Mouse (Mus musculus) c-Kit-negative CD71-positive TER-119-positive erythroid progenitor cells, embryonic 14.5 days (primary cell): Measurements from ENCODE around the gene Tbx5.

Source experiments
- DNase-seq: peaks from one replicate; pipeline ENCODE4 v3.0.0-alpha.2; 2013; ENCODE audit warnings: low read depth, low spot score

The Tbx5 gene

DNA sequence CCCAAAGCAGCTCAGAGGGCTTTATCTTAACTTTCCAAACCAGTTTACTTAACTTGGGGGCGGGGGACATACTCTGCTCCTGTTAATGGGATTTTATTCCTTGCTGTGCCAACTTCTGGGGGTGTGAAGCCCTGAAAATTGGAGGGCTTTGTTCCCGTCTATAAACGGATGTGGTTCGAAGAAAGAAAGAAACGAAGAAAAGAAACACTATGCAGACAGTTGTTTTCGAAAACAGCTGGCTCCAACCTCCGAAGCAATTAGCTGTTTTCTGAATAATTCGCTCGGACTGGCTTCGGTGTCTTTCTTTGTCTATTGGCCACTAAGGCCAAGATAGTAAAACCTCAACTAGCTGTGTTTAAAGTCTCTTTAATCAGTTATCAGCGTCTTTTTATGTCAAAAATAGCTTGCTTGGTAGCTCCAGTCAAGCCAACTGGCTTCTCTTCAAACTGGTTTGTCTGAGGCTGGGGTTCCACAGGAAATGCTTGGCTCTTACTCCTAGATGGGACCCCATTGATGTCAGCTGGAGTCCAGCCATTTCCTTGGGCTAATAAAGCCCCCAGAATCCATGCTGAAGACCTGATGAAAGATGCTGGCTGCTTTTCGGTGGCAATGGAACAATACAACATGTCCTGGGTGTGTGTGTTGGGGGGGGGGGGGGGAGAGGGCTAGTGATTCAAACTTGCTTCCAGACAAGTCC lies 21.3 kb upstream of the Tbx5 start:
- DNase-seq = no peak

DNA sequence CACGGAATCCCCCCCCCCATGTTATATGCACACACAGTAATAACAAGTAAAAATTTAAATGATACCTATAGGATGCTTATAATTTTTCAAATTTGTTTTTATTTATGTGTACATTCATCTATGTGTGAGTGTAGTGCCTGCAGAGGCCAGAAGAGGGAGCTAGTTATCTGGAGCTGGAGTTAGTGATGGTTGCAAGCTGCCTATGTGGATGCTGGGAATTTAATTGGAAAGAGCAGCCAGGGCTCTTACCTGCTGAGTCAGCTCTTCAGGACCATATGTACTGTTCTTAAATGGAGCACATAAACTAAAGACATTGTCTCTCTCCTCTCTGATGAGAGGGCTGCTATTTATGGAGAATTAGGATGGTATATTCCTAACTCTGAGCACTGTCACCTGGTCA lies 17.2 kb upstream of the Tbx5 start:
- DNase-seq = no peak

DNA sequence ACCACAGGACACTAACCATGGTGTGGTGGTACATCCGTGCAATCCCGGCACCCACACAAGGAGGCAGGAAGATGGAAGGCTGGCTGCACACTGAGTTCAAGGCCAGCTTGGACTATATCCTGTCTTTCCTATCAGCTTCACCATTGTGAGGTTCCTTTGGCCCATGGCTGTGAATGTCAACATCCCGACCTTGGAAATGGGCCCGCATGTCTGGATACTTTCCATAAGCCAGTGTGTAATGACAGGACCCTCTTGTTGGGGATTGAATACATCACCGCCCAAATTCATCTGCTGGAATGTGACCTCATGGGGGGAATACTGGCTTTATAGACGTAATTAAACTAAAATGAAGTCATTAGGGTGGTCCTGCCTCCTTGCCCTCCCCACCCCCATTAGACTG lies 12.0 kb upstream of the Tbx5 start:
- no peak for DNase-seq

DNA sequence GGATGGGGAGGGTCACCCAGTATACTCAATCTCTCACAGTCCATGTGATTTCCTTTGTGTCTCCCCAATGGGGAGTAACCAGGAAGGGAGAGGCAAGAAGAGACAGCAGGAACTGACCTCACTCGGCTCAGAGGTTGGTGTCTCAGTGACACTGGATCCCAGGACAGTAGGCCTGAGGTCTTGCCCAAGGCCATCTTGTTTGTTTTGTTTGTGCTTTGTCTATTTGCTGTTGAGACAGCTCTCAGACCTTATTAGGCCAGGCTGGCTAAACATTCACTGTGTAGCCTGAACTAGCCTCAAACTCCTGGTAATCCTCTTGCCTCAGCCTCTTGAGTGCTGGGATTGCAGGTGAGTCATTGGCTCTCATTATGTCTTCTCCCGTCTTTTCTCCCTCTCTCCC lies 11.0 kb upstream of the Tbx5 start:
- no peak for DNase-seq

DNA sequence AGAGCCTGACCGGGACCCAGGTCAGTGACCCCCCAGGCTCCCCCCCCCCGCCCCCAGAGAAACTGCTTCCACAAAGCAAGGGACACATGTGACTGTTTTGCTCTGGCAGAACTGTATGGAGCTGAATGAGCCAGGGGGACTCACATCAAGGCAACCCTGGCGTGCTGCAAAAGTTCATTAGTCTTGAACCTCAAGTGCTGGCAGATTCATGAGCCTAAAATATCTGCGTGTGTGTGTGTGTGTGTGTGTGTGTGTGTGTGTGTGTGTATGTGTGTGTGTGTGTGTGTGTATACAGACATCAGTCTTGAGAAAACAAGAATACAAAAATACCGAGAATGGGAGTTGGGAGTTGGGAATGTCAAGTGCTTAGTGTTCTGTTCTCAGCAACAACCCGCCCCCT lies 5.1 kb upstream of the Tbx5 start:
- no peak for DNase-seq

DNA sequence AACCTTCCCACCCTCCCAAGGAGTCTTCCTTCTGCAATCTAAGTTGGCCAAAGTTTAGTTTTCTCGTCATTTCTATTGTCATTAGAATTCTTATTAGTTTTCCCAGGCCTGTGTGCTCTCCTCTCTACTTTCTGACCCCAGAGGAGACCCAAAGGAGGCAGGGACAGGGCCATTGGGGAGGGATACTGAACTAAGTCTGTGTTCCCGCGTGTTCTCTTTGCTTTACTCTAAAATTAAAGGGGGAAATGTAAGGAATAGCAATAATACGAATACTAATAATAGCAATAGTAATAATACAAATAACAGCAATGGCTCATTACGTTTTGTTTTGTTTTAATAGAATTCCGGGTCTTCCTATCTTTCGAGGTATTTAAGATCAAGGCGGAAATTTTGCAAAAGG lies 1.9 kb upstream of the Tbx5 start:
- no peak for DNase-seq

DNA sequence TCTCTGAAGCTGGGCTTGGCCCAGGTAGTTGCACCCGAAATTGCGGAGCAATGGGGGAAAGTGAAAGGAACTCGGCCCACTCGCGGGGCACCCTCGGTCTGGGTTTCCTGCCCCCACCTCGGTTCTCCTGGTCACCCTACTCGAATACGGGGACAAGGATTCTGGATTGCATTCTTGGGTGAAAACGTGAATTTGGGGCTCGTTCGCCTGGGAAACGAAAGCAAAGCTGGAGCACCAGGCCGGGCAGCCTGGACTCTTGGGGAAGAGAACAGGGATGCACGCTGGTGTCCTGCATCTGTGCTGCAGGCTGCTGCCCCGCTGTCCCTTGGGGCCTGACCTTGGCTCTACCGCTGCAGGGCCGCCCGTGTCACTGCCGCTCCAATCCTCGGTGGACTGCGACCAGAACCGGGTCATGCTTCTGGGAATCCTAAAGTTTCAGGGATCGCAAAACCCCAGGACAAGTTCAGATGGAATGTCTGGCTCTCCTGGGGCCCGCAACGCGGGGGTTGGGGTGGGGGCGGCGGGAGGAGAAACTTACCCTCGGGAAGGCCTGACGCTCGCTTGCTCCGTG lies 1.2 kb upstream of the Tbx5 start:
- DNase-seq = no peak

DNA sequence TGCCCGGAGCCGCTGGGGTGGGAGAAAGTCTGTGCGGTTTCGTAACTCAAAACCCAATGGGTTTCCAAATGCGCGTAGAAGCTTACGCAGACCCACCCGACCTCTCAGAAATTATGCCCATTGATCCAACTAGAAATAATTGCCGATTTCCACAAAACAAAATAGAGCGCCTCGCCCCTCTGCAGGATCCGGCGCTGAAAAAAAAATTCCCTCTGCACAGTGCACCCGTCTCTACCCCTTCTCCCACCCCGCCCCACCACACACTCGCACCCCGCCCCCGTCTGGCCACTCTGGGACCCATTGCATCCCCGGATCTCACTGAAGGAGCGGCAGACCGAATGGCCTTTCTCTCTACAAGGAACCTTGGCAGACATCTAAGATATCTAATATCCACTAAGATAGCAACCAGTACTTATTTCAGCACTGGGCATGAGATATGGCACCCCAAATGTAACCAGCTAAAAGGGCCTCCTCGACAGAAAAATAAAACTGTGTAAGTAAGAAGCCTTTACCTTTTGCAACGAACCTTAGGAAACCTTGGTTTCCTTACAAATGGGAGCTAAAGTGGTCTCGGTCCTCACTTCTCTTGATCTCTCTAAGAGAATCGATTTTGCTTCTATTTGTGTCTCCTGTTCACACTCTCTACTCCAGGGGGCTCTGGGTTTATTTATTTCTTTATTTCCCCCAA lies 533 bp upstream of the Tbx5 start:
- DNase-seq = no peak

DNA sequence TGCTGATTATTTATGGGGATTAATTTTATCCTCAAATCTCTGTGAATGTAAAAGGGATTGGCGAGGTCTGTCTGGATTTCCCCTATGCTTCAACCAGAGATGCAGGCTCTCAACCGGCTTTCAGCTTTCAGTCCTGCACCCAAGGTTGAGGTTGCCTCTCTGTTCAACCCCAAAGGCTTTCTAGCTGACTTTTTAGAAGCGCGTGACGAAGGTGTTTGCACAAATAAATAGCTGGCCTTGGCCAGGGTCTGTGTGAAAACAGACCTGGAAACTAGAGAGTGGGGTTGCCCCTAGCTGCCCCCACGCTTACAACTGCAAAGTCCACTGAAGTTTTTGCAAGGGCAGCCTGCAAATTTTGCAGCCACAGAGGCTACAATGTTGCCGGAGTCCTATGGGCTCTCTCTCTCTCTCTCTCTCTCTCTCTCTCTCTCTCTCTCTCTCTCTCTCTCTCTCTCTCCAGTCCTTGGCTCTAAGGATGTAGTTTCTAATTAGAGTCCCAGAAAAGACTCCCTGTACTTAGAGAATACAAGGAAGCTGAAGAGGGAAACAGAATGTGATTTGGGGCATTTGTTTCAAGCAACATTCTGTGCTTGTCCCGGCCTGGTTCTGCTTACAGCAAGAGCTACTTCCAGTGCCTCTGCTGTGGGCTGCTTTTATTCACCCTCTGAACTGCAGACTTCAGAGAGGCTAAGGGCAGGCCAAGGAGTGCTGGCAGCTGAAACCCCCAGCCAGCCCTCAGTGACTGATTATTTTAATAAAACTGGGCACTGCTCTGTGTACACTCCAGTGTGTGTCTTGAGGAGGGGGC lies 959 bp downstream of the Tbx5 start:
- DNase-seq = no peak

DNA sequence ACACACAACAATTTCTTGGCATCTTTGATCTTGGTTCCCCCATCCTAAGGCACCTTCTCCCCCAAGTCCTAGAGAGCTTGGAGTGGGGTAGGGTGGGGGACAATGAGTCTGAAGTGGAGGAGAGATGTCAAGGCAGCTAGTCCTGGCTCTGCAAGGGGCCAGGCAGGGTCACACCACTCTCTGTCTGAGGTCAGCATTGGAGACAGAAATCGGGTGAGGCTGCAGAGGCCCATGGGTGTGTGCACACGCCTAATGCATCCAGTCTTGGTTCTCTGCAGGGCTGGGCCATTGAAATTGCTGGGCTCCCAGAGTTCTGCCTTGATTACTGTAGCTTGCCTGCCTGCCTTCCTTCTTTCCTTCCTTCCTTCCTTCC lies 1.5 kb downstream of the Tbx5 start:
- no peak for DNase-seq

DNA sequence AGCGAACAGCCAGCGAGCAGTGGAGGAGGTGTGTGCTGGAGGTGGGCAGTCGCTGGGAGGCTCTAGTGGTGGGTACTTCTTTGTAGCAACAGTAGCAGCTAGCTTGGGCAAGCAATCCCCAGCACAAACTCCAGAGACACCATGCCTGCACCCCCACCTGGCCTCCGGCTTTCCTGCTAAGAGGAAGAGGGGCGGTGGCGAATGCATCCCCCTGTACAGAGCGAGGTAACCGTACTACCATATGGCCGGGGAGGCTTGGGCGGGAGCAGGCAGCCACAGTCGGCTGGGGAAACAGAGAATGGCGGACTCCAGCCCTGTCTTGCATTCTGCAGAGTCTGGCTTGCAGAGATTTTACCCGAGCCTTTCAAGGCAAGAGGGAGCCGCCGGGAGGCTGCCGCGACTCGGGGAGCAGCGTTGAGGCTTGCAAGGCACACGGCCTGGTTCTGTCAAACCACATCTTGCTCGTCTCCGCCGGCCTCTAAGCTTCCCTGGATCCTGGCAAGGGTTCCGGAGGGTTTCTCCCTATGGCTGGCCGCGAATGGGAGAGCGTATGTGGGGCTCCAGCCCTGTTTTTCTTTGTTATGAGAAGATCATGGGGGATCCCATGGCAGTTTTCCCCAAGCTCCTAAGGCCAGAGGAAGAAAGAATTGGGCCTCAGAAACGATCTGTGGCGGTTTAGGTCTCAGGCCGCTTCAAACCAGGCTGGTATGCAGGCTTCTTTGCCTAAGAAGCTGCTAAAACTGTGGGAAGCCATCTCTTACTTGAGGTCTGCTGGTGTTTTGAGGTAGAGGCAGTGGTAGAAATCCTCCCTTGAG lies 2.8 kb downstream of the Tbx5 start:
- DNase-seq = no peak

DNA sequence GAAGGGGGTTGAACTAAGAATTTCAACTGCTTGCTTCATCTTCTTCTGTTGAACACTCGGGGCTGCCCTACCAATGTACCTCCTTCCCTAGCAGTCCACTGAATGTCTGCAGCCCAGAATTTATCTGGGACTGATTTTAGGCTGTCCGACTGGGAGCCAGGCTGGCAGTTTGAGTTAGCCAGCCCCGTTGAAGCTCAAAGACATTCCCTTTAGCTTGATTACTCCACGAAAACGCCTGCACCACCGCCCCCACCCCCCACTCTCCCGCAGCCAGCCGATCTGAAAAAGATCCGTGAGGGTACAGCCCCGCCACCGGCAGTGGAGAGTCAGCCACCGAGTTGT lies 3.4 kb downstream of the Tbx5 start:
- DNase-seq = no peak

DNA sequence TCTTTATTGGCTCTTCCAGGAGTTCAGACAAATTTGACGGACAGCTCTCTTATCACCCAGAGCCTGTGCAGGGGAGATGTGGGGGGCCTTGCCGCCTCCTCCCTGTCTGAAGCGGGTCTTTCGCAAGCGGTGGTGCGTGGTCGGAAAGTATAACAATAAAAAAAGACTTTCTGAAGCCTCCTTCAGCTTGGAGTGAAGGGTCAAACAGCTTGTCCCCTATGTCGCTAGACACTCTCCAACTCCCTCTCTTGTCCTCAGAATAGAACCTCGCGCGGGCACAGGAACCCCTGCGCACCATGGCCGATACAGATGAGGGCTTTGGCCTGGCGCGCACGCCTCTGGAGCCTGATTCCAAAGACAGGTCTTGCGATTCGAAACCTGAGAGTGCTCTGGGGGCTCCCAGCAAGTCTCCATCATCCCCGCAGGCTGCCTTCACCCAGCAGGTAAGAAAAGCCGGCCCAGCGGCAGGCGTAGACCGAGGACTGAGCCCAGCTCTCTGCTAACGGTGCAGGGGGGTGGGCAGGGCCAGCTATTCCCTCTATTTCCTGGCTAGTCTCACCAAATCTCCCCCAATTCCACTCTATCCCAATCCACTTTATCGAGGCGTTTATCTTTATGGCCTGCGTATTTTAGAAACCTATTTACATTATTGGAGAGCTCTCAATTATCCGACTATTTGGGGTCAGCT lies 4.3 kb downstream of the Tbx5 start:
- no peak for DNase-seq

DNA sequence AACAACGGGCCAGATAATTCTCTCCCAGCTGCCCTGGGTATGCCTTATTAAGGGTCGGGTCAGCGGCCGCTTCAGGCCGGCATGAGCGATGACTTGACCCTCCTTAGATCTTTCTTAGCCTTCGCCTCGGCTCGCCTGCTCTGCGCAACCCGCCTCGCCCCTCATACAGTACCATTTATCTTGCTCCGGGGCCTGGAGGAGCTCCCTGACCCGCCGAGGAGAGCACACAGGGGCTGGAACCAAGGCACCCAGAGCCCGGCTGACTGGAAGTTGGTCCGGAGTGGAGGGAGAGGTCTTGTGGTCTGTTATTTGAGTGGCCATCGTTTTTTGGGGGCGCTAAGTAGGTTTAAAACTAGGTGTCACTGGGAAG lies 4.8 kb downstream of the Tbx5 start:
- no peak for DNase-seq

DNA sequence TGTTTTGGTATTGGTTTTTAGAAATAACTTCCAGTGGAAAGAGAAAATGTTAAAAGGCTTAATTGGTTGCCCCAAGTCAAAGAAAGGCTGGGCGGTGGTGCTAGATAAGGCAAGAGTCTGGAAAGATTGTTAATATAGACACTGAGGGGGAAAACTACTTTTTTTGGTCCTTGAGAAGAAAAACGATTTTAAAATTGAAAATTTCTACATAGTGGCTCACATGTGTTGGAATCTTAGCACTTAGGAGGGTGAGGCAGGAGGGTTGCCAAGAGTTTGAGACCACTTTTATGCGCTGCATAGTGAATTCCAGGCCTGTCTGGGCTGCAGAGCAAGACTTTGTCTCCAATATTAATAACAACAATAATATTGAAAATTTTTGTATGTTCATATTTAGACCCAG lies 5.4 kb downstream of the Tbx5 start:
- DNase-seq = no peak

DNA sequence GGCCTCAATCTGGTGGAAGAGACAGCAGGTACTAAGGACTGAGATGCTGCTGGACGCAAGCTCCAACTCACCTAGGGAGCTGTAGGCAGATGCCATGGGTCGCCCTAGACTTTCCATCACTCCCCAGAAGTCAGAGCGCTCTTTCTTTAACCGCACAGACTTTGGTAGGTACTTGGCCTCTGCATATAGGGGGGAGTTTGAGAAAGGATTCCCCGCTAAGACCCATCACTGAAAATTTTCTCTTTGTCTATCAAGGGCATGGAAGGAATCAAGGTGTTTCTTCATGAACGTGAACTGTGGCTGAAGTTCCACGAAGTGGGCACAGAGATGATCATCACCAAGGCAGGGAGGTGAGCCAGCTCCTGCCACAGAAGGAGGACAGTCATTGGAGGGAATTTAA lies 6.0 kb downstream of the Tbx5 start:
- no peak for DNase-seq

DNA sequence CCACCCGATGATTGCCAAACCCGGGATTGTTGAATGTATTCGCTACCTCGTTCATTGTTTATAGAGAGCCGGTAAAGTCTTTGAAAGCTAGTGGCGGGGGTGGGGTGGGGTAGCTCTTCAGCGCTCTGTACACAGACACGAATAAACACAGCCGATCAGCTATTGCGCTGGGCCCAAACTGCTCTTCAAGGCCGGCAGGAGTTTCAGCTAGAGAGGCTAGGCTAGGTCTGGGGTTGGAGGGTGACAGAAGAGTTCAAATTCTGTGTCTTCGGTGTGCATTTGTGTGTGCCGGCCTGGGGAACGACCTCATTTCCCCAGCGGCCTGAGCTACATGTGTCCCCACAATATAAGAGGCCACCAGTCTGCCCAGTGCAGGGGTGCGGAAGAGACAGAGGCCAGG lies 6.7 kb downstream of the Tbx5 start:
- no peak for DNase-seq

DNA sequence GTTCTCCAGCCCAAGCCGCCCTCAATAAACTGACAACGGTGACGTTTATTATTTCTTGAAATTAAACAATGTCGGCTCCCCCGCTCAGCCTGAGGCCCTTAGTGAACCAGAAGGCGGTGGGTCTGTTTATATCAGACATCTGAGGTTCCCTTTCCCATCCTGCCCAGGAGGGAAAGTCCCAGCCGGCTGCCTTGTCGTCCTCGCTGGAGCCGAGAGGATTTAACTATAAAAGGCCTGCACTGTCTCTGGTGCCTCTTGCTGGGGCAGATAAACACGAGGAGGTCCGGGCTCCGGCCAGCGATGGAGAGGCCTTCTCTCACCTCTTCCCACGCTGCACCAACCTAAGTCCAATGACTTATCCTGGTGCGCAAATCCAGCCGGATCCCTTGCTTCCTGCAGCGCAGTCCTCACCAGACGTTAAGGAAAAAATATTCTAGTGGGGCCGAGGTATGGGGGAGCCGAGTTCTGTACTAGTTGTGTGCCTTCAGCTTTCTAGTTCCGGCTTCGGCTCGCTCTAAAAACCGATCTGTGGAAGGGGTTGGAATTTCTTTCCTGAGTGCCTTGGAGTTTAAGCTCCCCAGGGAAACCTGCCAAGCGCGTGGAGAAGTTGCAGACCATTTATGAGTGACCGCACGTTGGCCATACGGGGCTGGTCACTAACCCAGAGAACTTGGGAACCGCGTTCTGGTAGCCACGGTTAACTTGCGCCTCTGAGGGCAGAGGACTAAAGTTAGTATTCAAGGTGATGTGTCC lies 7.3 kb downstream of the Tbx5 start:
- DNase-seq = no peak

DNA sequence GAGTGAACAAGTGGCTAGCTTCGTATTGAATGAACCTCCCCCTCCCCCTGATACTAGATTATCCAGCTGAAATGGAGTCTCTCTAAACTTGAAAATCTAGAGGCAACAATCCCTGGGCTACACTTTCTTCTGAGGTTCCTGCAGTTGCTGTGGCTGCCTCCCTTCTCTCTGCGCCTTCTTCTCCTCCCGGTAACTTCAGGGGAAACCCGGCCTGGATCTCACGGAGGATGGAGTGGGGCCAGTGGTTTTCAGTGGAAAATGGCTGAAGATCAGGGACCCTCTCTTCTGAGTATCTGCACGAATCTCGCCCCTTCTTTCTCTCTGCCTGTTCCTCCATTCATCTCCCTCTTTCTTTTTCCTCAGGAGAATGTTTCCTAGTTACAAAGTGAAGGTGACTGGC lies 7.9 kb downstream of the Tbx5 start:
- no peak for DNase-seq

DNA sequence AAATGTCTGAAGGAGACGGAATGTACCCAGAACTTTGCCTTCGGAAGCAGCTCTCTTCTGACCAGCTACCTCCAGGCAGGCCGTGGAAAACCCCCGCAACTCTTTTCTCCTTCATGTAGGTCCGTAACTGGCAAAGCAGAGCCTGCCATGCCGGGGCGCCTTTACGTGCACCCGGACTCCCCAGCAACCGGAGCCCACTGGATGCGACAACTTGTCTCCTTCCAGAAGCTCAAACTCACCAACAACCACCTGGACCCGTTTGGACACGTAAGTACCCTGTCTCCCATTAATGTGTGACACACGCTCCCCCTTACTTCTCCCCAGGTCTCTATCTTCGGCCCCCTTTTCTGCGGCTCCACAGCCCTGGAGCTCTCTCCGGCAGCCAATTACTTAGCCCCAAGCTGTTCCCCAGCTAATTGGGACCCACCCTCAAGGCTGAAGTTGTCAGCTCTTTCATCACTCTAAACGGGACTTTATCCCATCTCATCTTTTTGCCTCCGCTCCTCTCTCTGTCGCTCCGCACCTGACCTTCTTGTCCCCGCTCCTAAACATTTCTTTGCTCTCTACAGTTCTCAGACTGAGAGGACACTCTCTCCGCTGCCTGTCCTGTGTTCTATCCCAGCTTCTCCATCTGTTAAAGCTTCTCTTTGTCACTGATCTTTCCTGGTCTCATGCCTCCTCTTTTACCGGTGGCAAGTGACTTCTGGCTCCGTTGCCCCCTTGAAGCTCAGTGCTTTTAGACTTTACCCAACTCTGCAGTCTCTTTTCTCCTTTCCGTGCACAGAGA lies 9.4 kb downstream of the Tbx5 start:
- no peak for DNase-seq
